Mouse (Mus musculus) stomach, postnatal 0 days (tissue): Measurements from ENCODE around the gene Kat6b.

Source experiments
- CTCF ChIP-seq: IDR thresholded peaks from 2 replicates; pipeline ENCODE4 v1.5.1; 2016; ENCODE audit warnings: antibody characterized with exemption, low read depth, mild to moderate bottlenecking, moderate library complexity
- EP300 ChIP-seq: optimal IDR thresholded peaks from 2 replicates; pipeline ENCODE3; 2016; ENCODE audit warnings: antibody characterized with exemption

DNA sequence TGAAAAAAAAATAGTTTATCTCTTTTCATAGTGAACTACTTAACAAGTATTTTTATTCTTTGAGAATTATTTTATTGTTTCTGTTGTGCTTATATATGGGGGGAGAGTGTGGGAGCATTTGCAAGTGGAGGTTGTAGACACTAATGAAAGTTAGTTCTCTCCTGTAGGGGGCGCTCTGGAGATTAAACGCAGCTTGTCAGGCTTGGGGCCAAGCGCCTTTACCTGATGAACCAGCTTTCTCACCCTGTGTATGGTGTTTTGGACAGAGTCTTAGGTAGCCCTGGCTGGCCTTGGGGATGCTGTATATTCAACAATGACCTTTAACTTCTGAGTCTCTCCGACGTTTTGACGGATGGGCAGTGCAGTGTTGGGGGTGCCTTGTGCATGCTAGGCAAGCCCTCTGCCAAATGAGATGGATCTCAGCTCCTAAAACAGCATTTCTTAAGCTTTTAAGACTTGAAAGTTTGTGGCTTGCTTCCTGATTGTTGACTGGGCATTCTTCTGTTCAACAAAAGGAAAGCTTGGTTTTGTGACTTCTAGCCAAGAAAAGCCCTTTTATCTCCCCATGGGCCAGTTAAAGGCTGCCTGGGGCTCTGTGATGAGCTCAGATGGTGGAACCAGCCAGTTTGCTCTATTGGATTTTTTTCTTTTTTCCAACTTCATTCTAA is 103.4 kb downstream of the Kat6b start:
- peak; percentile 62 for TF ChIP-seq CTCF
- TF ChIP-seq EP300, result no peak
